Mouse (Mus musculus) layer of hippocampus, postnatal 25 days (tissue): ENCODE measurements at regions not wholly inside any gene's neighbourhood (a gene's known extent, or its start where the extent isn't known, plus 50 kb on each side); places are given as distances from the start of the nearest gene placed in this dataset.

Experiments used
- DNase-seq, 2 experiments: peaks; one replicate each; pipeline ENCODE4 v3.0.0; 2022; ENCODE audit warnings: mixed read lengths in 2 of 2, low spot score in 1 of 2; ENCODE audit errors: extremely low spot score in 1 of 2

DNA sequence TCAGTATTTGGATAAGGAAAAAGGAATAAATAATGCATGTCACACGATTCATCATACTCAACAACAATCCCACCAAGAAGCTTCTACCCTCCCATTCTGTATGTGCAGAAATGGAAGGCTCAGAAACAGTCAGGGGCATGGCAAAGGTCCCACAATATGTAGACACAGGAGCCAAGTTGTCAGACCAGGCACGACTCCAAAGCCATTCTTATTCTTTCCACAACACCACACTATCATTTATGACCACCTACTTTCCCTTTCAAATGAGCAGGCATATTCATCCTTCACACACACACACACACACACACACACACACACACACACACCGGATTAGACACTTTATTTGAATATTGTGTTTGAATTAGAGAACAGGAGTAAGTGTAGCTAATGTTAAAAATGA lies 232.0 kb downstream of the Rab28 start:
- no peak for DNase-seq

DNA sequence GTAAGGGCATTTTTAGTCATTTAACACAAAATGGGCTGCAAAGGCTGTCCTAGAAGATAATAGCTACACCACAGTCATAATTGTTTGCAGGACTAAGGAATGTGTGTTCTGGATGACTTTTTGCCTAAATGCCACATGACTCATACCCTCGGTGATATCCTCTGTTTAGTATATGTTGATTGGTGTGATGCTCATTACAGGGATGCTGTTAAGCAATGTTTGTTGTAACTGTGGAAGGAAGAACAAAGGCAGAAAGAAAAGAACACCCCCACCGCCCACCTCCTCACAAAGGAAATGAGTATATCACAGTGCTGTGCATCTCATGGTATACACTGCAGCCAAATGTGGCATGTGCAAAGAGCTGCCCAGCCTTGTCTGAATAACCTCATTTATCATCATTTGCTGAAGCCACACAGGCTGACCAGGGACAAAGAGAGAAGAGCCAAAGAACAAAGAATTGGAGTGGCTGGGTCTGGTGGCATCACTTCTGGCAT lies 262.4 kb downstream of the Rab28 start:
- DNase-seq: no peak

DNA sequence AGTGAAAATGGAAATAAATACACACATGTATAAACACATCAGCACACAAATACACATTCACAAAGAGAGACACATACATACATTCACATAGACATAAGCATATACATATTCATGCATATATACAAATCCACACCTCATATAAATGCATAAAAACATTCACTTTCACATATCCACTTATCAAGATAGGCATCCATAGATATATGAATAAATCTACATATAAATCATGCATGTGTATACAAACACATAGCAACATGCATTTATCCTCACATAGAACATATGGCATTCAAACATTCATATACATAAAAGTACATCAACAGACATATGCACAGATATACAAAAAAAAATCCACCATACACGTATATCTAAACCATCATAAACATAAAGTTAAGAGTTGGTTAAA lies 266.9 kb downstream of the Rab28 start:
- DNase-seq: no peak

DNA sequence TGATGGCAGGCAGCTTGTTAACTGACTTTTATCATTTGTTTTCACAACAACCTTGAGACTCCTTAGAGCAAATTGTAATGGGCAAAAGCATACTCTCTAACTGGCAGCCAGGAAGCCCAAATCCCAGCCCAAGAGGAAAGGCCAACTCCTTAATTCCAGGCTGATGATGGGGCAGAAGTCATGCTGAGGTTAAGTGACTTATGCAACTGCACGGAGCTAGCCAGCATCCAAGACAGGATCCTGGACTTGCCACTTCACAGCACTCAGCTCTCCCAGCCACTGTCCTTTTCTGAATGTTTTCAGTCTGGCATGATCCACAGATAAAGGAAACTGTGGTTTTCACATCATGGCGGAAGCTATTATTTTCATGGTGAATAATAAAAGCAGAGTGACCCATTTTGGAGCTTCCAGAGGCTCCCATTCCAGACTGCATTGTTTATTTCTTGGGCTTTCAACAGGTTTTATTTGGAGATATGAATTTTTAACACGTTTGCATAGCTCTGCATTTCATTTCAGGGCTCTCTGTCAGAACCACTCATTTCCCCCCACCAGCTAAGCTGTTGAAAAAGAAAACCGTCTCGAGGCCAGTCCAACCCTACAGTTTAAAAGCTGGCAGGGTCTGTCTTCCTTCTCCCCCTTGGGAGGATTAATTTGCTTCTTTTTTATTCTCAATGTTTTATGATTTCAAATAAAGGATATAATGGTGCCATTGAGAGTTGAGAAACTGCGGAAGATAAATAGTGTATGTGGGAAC lies 288.7 kb downstream of the Rab28 start:
- no peak for DNase-seq

DNA sequence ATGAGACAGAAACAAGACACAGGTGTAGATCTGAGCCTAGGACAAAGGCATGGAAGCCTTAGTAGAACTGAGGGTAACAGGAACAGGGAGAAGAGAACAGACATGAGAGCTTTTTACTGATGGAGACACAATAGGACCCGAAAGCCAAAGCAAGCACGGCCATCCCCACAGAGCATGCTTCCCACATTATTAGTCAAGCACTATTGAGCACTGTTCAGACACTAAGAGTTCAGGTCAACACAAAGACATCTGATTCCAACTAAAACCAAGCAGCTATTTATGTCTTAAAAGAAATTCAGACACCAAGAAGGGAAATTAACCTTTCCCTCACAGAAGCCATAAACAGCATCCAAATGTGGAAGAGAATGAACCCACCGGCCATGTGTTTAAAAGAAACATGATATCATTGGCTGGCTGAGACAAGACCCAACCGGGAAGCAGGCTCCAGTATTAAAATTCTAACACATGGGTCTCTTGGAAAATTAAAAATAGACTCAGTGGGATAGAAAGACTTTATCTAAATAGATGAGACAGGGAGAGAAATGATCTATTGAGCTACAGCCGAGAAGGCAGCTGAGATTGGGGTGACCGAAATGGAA lies 298.8 kb downstream of the Rab28 start:
- DNase-seq: no peak

DNA sequence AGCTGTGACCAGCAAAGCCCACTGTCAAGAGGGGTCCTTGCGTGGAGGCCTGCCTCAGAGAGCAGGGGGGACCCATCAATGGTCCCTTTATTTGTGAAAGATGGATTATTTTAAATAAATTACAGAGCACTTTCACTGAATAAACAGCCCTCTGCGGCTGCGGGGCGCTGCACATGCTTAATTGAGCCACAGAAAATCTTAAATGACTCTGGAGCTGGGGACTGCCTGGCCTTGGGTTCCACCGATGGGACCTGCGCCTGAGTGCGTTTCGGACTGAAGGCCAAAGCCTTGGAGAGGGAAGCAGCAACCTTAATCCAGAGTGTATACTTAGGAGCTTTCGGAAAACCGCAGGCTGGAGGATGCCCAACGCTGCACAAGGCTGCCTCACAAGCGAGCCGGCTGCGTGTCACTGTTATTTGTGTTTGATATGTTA lies 315.1 kb downstream of the Rab28 start:
- peak; percentile 17 to 29 for DNase-seq

DNA sequence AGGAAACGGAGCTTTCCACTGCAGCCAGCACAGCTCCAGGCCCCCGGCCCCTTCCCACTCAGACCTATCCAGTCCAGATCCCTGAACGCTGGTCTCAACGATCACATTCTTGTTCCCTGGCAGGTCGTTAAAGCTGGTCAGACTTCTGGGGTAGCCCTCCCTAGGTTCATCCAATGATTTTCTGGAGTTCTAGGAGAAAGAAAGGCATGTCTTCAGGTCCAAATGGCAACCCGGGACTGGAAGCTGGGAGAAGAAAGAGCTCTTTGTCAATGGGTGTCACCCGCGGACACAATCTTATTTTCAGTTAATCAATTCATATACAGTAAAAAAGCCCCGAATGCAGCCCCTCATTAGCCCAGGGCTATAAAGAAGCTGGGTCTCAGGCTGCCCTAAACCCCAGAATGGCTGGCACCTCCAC lies 315.8 kb downstream of the Rab28 start:
- DNase-seq: no peak

DNA sequence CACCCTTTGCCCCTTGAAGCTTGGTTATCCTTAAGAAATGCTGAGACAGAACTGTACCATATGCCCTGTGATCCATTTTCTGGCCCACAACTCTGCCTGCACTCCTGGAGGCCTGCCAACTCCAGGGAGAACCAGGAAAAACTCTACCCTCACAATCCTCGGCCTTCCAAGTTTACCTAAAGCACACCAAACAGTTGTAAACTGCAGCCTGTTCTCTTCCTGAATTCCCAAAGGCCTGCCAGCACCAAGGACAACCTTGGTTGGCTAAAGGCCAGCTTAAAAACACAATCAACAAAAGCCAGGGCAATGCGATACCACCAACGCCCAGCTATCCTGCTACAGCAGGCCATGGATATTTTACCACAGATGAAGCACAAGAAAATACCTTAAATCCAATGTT lies 334.5 kb downstream of the Rab28 start:
- no peak for DNase-seq

DNA sequence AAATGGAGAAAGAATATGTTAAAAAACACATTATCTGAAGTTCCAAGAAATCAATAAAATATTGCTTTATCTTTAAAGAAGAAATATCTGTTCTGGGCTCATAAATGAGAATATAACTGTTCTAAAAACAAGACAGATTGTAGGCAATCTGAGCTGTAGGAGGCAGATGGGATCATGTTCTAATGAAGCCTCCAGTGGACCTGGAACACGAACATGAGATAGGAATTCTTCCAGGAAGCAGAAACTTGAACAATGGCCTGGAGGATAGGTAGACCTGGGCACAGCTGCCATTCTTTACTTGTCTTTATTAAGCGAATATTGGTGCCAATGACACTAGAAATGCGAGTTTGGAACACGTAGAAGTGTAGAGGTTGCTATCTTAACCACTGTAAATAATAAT lies 336.5 kb downstream of the Rab28 start:
- no peak for DNase-seq

DNA sequence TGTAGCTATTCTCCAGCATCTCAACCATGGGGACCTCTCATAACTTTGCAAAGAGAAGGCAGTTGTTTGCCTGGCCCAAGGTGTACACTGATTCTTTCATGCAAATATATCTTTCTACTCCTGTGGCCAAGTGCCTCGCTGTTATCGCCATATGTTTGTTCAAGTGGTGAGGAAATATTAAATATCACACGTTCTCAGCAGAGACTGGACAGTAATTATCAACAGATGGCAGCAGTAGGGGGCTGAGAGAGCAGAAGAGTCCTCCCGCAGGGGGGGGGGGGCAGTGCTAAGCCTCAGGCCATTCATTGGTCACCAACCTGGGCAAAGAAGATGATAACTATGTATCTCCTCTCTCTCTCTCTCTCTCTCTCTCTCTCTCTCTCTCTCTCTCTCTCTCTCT lies 337.6 kb downstream of the Rab28 start:
- no peak for DNase-seq

DNA sequence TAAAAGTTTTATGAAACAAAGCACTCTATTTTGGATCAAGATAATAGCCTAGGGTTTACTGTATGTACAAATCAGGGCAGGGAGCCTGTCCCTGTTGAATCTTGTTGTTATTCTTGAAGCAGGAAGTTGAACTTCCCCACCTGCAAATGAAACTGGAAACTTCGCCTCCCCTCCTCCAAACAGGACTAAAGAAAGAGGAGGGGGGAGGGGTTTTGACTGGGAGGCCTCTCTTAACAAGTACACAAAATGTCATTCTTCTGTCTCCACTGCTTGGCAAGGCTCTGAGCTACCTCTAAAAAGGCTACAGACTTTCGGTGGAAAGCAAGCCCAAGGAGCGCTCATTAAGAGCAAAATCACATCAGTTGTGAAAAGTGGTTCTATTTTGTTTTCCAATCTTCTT lies 338.1 kb downstream of the Rab28 start:
- DNase-seq: no peak

DNA sequence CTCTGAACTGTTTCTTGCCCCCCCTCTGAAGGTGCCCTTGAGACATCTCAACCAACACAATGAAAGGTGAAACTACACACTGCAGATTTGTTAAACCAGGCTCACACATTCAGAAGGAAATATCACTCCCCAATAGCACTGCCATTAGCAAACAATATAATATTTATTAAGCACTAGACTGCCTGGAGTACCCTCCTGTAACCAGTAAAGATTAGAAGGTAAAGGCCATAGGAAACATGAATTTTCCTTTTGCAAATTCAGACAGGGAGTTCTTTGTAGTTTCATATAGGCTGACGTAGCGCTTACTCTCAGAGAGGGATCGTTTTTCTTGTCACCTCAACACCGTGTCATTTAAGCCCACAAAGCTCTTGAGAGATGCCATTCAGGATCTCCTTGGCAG lies 342.1 kb downstream of the Rab28 start:
- DNase-seq: no peak

DNA sequence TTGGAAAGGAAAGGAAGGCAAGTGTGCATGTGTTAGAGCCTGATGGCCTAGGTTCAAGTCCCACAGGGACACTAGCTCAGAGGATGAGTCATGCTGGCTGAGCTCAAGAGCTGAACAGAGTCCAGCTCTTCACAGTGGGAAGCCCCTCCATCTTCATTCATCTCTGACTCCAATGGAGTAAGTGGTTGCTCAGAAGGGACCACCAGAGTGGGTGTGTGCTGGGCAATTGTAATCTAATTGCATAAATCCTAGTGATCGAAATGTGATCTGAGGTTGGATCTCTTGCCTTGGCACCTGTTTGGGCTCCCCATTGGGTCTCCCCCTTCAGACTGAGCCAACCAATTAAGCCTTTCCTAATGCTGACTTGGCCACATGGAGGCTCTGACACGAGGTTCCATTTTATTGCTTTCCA lies 359.5 kb downstream of the Rab28 start:
- DNase-seq: no peak

DNA sequence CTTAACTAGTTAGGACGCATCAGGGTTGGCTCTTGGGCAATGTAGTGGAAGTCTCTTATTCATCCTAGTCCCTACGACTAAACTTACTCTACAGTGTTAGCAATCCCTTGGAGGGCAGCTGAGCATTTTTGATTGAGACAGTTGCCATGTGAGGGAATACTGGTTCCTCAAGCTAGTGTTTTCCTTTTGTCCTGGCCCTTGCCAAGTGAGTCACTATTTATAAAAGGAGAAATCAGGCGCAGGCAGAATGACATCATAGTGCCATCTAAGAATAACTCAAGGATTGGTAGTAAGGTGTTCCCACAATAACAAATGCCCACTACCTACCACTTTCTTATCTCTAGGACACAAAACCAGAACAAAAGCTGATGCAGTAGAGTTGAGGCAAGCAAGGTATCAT lies 360.5 kb downstream of the Rab28 start:
- DNase-seq: no peak

DNA sequence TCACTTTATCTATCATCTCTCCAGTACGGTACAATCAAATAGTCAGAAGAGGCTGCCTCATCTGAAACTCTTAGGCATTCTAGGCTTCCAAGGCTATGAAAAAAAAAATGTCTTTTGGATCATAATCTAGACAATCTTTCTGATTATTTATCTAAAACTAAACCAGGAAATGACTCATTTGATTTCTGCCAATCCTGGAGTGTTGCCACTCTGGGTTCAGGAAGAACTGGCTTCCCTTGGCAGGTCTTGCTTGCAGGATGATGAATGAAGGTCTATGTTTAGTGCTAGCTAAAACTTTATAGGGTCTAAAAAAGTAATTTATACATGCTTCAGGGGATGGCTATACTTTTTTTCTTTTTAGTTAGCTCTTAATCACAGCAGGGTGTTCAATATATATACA lies 367.4 kb downstream of the Rab28 start:
- no peak for DNase-seq

DNA sequence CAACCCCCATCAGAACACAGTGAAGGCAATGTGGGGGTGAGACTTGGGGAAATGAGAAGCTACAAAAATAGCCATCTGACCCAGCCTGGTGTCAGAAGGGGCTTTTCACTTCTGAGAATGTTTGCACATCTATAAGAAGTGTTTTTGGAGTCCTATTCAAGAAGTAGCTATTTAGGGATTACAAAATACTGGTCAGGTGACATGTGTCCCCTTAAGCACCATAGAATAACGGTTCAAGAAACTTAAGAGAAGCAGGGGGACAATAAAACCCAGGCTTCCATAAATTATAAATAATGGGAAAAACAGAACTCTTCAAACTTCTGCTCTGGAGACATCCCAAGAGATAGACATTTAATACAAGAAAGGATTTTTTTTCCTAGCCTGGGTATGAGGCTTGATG lies 411.5 kb downstream of the Rab28 start:
- no peak for DNase-seq

DNA sequence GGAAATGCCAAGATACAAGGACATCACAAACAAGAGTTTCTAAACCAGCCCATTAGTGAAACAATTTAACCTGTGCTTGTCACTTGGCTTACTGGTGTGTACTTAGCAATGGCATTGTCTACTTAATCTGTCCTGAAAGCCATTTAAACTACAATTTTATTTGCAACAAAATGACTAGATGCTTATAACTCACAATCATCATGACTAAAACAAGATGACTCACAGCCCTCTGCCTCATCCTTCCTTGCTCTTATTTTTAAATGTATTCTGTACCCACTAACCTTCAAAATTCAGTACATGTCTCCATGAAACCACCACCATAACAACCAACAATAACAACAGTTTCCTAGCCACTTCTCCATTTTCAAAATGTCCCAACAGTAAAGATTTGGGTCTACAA lies 441.2 kb downstream of the Rab28 start:
- no peak for DNase-seq

DNA sequence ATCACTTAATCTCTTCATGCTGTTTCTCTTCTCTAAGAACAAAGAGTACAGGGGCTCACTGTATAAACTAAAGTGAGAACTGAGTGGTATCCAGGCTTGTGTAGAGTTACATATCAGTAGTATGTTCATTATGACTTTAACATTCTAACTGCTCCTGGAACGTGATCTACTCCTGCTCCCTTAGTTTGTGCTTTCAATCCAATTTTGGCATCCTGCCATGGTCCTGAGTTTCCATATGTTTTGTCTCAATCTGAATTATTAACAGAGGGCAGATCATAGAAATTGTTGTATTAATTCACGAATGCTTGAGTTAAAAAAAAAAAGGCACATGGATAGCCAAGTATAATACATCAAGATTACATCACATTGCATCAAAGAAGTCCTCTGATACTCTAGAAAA lies 441.6 kb downstream of the Rab28 start:
- DNase-seq: no peak

DNA sequence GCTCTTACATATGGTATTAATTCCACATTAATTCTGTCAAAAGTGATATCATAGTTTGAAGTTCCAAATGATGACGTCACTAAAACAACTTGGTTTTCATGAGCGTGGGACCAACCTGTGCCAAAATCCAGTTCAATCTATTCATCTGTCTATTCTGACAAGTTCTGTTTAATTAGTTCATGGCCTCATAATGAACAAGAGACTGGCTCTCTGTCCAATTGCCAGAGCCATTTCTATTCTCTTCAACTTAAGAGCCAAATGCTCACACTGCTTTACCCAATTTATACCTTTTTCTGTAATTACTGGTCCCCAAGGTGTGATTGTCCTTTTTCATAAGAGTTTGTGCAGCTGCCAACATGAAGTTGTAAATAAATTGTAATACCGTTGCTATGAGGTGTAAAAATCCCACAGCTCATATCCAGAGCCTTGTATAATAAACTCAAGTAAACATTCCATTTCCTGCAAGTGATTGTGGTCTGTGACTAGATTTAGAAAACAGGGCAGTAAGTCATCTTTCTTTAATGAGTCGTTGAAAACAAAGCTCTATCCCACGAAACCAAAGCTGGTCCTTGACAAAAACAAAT lies 446.2 kb downstream of the Rab28 start:
- no peak for DNase-seq
